Mouse (Mus musculus) adrenal gland, adult (tissue): ENCODE data around the gene Irf2bp2.
A peak's percentile ranks its signal among the peaks of the same experiment; 100 is the strongest.

Experiments
- DNase-seq, 2 experiments: peaks; one replicate each; pipeline ENCODE4 v3.0.0; 2022 to 2023; ENCODE audit warnings: low spot score in 1 of 2; ENCODE audit not compliant: inconsistent age in 2 of 2

Gene Irf2bp2

GRCm38 (mm10) chr8:126571065-126571660 is 22.6 kb downstream of the Irf2bp2 start:
- peak in 1 of 2 experiments; percentile 24 for DNase-seq

GRCm38 (mm10) chr8:126570521-126571040 is 23.2 kb downstream of the Irf2bp2 start:
- DNase-seq = no peak

GRCm38 (mm10) chr8:126570046-126570445 is 23.7 kb downstream of the Irf2bp2 start:
- DNase-seq = no peak

- no peak for DNase-seq
These were observed 24.1 kb downstream of the Irf2bp2 start for GRCm38 (mm10) chr8:126569638-126570037.

GRCm38 (mm10) chr8:126567674-126568073 is 26.1 kb downstream of the Irf2bp2 start:
- peak in 1 of 2 experiments; percentile 54 for DNase-seq

- DNase-seq = peak in 1 of 2 experiments; percentile 64
These were observed 27.2 kb downstream of the Irf2bp2 start for GRCm38 (mm10) chr8:126566446-126567062.

- DNase-seq = peak in 1 of 2 experiments; percentile 60
These were observed 27.8 kb downstream of the Irf2bp2 start for GRCm38 (mm10) chr8:126565954-126566445.

- DNase-seq = peak in 1 of 2 experiments; percentile 29
These were observed 28.5 kb downstream of the Irf2bp2 start for GRCm38 (mm10) chr8:126565231-126565781.

GRCm38 (mm10) chr8:126564551-126565154 is 29.1 kb downstream of the Irf2bp2 start:
- DNase-seq = peak in 1 of 2 experiments; percentile 22

GRCm38 (mm10) chr8:126561316-126561841 is 32.4 kb downstream of the Irf2bp2 start:
- DNase-seq = peak; percentile 61 to 67

- no peak for DNase-seq
These were observed 35.3 kb downstream of the Irf2bp2 start for GRCm38 (mm10) chr8:126558400-126558953.

- DNase-seq = peak in 1 of 2 experiments; percentile 28
These were observed 36.4 kb downstream of the Irf2bp2 start for GRCm38 (mm10) chr8:126557403-126557802.

GRCm38 (mm10) chr8:126556691-126557090 is 37.1 kb downstream of the Irf2bp2 start:
- DNase-seq = peak in 1 of 2 experiments; percentile 36

- peak in 1 of 2 experiments; percentile 25 for DNase-seq
These were observed 39.0 kb downstream of the Irf2bp2 start for GRCm38 (mm10) chr8:126554741-126555140.

- DNase-seq = no peak
These were observed 41.9 kb downstream of the Irf2bp2 start for GRCm38 (mm10) chr8:126551871-126552270.

GRCm38 (mm10) chr8:126550944-126551357 is 42.8 kb downstream of the Irf2bp2 start:
- peak; percentile 90 to 96 for DNase-seq

- peak; percentile 50 to 74 for DNase-seq
These were observed 45.9 kb downstream of the Irf2bp2 start for GRCm38 (mm10) chr8:126547841-126548240.

- DNase-seq = no peak
These were observed 46.4 kb downstream of the Irf2bp2 start for GRCm38 (mm10) chr8:126547361-126547760.

GRCm38 (mm10) chr8:126546480-126546879 is 47.3 kb downstream of the Irf2bp2 start:
- no peak for DNase-seq

- DNase-seq = no peak
These were observed 50.4 kb downstream of the Irf2bp2 start for GRCm38 (mm10) chr8:126543407-126543806.

- DNase-seq = peak in 1 of 2 experiments; percentile 66
These were observed 51.0 kb downstream of the Irf2bp2 start for GRCm38 (mm10) chr8:126542757-126543156.
